Mouse (Mus musculus): Measurements from ENCODE around the gene Kif26a. TPM values are rescaled to one million over a fixed set of nuclear protein-coding genes. Genes with fewer than 3 reads are reported as not detected.
A peak's percentile ranks its signal among the peaks of the same experiment; 100 is the strongest.

Kif26a gene
- 0.13 and 0.17 TPM in 2 replicates for polyA plus RNA-seq (2015; fragmentation: Nextera tagmentation; extraction: Ambion mirVana)

DNA sequence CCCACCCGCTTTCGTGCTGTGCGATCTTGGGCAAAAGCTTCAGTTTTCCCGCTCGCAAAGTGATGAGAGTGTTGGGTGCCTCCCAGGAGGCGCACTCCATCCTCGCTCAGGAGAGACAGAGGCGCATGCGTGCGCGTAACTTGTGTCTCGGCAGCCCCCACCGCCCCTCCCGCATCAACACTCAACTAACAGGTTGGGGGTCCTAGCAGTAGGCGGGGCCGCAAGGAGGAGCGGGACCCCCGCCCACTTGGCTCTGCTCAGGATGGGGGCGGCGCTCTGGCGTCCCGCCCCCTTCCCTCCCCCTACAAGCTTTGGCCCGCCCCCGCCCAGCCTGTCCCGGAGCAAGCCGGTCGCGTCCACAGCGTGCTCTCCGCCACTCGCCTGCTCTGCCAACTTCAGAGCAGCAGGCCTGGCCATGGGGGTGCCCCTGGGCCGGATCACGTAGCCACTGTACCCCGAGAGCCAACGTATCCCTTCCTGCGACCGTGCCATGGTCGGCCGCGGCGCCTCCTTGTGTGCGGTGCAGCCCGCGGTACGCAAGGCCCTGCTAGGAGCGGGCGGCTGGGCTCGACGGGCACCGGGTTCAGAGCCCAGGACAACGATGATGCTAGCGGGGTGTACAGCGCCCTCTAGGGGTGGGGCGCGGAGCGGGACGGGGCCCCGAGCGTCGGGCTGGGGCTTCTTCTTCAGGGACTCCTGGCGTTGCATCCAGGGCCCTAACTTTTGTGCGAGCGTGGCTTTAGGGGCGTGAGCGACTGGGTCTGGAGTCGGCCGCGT is at the start of gene Kif26a:
Gene Kif26a (plus strand): TSS at position 334 of the 777 bp plus-strand sequence.
- Histone ChIP-seq H3K9ac (peak within 1 kb of the TSS; percentile 39; the same call in 1 of the 2 replicates), H3K4me1 (replicated peaks) (peaks cover 28% of the 10 kb centered on the region), H3K27me3 (peaks cover 86% of the 10 kb centered on the region), H3K4me3 (replicated peaks) (peak within 1 kb of the TSS; percentile 48), H3K36me3 (no peaks in the 10 kb centered on the region), H3K9me3 (replicated peaks) (no peaks in the 10 kb centered on the region), H3K4me2 (peak within 1 kb of the TSS; percentile 63), H3K27ac (no peak within 1 kb of the TSS)
- under 1% methylated on average over 67 of the region's 68 CpGs for WGBS (ENCODE audit: insufficient replicate concordance)
- DNase-seq (no peak), ATAC-seq (ENCODE audit: low read depth) (peak; percentile 46)

DNA sequence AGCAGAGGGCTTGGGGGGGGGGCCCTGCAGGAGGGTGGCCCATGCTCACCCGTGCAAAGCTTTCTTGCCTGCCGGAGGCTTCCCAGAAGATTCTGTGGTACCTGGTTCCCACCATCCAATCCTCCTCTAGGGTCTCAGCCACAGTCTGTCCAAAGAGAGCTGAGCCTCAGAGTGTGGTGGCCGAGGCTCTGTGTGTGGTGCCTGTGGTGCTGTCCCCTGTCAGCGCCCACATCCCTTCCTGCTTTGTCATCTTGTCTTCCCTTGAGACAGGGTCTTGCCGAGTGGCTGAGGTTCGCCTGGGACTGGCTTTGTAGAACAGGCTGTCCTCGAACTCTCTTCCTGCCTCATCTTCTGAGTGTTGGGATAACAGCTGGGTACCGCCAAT is 49.3 kb upstream of the Kif26a start:
- Histone ChIP-seq H3K4me2 (no peak overlapping the region), H3K4me3 (replicated peaks) (no peak overlapping the region), H3K27ac (no peak overlapping the region), H3K9ac (no peak overlapping the region), H3K9me3 (replicated peaks) (no peaks in the 10 kb centered on the region), H3K27me3 (peaks cover 3% of the 10 kb centered on the region; the same call in 1 of the 2 replicates), H3K36me3 (no peaks in the 10 kb centered on the region), H3K4me1 (replicated peaks) (no peaks in the 10 kb centered on the region)
- ATAC-seq (ENCODE audit: low read depth) (no peak), DNase-seq (no peak)
- 49% methylated on average over 8 of the region's 8 CpGs for WGBS (ENCODE audit: insufficient replicate concordance)

DNA sequence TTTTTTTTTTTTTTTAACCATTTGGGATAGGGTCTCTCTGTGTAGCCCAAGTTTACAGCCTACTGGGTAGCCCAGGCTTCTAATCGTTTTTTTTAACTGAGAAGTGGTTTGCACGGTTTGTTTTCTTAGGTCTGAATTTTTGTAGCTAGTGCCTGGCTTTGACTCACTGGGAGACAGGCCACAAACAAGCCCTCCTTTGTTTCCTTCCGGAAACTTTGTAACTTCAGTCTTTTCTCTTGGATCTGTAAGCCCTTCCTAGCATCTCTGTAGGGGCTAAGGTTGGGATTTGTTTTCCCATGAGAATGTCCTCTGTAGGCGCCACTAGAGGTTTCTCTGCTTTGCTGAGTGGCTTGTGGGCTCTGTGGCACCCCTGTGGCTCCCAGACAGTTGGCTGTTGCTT is 45.9 kb upstream of the Kif26a start:
- ATAC-seq (ENCODE audit: low read depth): no peak
- 54% methylated on average over 4 of the region's 4 CpGs for WGBS (ENCODE audit: insufficient replicate concordance)

DNA sequence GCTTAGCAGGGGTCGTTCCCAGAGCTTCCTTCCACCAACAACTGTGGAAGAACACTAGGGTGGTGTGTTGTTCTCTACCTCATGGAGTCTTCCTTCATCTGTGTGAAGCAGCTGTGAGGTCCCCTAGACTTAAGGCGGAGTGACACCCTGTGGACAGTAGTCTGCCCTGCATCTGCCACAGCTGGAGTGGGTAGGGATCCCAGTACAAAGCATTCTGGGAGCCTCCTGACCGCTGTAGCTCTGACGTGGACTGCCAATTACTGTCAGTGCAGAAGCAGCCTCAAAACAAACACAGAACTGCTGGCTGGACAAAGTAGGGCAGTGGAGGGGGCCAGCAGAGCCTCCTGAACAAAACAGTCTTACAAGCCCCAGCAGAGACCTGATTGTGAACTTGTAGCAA is 45.0 kb upstream of the Kif26a start:
- no peak overlapping the region for H3K27ac ChIP-seq
- no peak for DNase-seq
- 43% methylated on average over 4 of the region's 4 CpGs for WGBS (ENCODE audit: insufficient replicate concordance)

More for the DNA sequence above, 45.9 kb upstream of the Kif26a start:
- DNase-seq: no peak
- H3K4me2 ChIP-seq: no peak overlapping the region
- no peaks in the 10 kb centered on the region for H3K9me3 ChIP-seq (replicated peaks)
- no peak overlapping the region for H3K4me3 ChIP-seq (replicated peaks)
- H3K4me1 ChIP-seq (replicated peaks): peaks cover 6% of the 10 kb centered on the region
- no peaks in the 10 kb centered on the region for H3K36me3 ChIP-seq
- no peak overlapping the region for H3K9ac ChIP-seq
- no peak overlapping the region for H3K27ac ChIP-seq
- no peaks in the 10 kb centered on the region; the same call in 1 of the 2 replicates for H3K27me3 ChIP-seq

DNA sequence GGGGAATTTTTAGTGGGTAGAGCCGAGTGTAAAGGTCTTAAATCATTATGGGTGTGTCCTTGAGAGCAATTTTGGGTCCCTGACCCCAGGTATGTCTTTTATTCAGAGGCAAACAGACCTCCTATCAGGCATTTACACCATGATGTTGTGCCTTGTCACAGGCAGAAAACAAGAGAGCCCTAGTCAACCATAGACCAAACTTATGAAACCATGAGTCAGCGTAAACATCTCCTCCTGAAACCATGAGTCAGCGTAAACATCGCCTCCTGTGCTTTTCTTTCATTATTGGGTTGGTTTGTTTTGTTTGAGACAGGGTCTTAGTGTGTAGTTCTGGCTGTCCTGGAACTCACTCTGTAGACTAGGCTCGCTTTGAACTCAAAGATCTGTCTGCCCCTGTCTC is 42.8 kb upstream of the Kif26a start:
- peak overlapping the region; percentile 64 for H3K27ac ChIP-seq
- peaks cover 19% of the 10 kb centered on the region for H3K27me3 ChIP-seq
- peaks cover 6% of the 10 kb centered on the region for H3K4me1 ChIP-seq (replicated peaks)
- H3K4me2 ChIP-seq: no peak overlapping the region
- ATAC-seq (ENCODE audit: low read depth) (no peak), DNase-seq (peak; percentile 31)
- no peaks in the 10 kb centered on the region for H3K9me3 ChIP-seq (replicated peaks)
- H3K4me3 ChIP-seq (replicated peaks): no peak overlapping the region
- no peak overlapping the region for H3K9ac ChIP-seq
- H3K36me3 ChIP-seq: no peaks in the 10 kb centered on the region
- 72% methylated on average over 5 of the region's 5 CpGs for WGBS (ENCODE audit: insufficient replicate concordance)

More for the DNA sequence above, 45.0 kb upstream of the Kif26a start:
- peaks cover 3% of the 10 kb centered on the region for H3K27me3 ChIP-seq
- ATAC-seq (ENCODE audit: low read depth): no peak
- H3K36me3 ChIP-seq: no peaks in the 10 kb centered on the region
- no peak overlapping the region for H3K9ac ChIP-seq
- no peak overlapping the region for H3K4me3 ChIP-seq (replicated peaks)
- peaks cover 6% of the 10 kb centered on the region for H3K4me1 ChIP-seq (replicated peaks)
- H3K4me2 ChIP-seq: no peak overlapping the region
- no peaks in the 10 kb centered on the region for H3K9me3 ChIP-seq (replicated peaks)

DNA sequence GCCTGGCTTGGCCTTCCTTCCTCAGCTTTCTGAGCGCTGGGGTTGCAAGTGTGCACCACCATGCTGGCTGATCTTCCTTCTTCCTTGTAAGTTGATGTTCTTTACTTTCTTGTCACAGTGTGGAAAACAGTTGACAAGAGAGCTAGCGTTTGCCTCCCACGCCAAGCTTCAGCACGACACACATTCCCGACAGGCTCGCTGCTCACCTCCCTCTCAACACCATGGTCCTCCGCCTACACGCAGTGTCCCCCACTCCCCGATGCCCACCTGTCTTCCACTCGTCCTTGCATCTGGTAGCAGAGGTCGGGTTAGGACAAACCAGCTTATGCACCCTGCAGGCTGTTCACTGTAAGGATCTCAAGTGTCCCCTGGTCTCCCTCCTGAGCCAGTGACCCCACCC is 41.1 kb upstream of the Kif26a start:
- ATAC-seq (ENCODE audit: low read depth): no peak
- H3K9ac ChIP-seq: no peak overlapping the region
- no peak overlapping the region for H3K4me2 ChIP-seq
- DNase-seq: no peak
- peaks cover 19% of the 10 kb centered on the region for H3K27me3 ChIP-seq
- H3K27ac ChIP-seq: no peak overlapping the region
- H3K36me3 ChIP-seq: no peaks in the 10 kb centered on the region
- WGBS (ENCODE audit: insufficient replicate concordance): 69% methylated on average over 11 of the region's 11 CpGs
- H3K4me3 ChIP-seq (replicated peaks): no peak overlapping the region
- H3K9me3 ChIP-seq (replicated peaks): no peaks in the 10 kb centered on the region
- peaks cover 6% of the 10 kb centered on the region for H3K4me1 ChIP-seq (replicated peaks)

DNA sequence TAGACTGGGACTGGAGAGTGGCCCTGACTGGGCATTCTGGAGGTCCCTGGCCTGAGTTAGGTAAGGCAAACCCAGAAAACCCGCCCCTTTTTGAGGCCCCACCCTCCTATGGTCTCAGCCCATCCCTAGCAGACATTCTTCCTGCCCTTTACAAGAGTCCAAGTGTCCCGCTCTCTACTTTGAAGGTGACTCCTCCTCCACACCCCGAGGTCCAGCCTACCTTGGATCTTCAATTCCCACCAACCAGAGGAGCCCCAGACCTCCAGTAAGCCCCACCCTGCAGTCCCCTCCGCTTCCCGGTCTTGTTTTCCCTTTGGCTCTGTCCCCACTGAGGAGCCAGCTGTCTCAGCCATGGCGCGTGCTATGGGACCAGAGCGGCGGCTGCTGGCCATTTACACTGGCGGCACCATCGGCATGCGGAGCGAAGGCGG is 39.5 kb upstream of the Kif26a start, which contains the start of gene Aspg:
Gene Aspg (plus strand): TSS at position 139 of the 431 bp plus-strand sequence.
- Histone ChIP-seq H3K36me3 (no peaks in the 10 kb centered on the region), H3K4me3 (replicated peaks) (no peak within 1 kb of the TSS), H3K27ac (no peak within 1 kb of the TSS), H3K4me1 (replicated peaks) (peaks cover 6% of the 10 kb centered on the region), H3K4me2 (0 out of 2 replicates have a peak within 1 kb of the TSS, but pooled peaks have one; percentile 11), H3K9ac (no peak within 1 kb of the TSS), H3K9me3 (replicated peaks) (no peaks in the 10 kb centered on the region), H3K27me3 (peaks cover 19% of the 10 kb centered on the region)
- DNase-seq (no peak), ATAC-seq (ENCODE audit: low read depth) (peak; percentile 41; the same call in 1 of the 2 replicates)
- WGBS (ENCODE audit: insufficient replicate concordance): 5% methylated on average over 14 of the region's 14 CpGs

DNA sequence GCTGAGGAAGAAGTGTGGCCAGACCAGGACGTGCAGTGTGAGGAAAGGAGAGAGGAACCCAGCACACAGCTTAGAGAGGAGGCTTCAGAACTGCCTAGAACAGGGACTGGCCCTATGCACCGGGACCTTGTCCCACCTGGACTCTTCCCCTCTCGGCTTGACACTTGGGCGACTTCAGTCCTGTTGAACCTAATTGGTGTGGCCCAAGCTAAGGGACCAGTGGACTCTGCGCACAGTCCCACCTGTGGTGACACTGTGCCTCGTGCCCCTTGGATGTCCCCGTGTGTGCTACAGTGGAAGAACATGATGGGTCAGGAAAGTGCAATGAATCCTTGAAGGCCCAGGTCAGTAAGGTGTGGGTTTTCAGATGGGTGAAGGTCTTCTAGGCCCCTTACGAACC is 38.3 kb upstream of the Kif26a start:
- H3K4me3 ChIP-seq (replicated peaks): no peak overlapping the region

DNA sequence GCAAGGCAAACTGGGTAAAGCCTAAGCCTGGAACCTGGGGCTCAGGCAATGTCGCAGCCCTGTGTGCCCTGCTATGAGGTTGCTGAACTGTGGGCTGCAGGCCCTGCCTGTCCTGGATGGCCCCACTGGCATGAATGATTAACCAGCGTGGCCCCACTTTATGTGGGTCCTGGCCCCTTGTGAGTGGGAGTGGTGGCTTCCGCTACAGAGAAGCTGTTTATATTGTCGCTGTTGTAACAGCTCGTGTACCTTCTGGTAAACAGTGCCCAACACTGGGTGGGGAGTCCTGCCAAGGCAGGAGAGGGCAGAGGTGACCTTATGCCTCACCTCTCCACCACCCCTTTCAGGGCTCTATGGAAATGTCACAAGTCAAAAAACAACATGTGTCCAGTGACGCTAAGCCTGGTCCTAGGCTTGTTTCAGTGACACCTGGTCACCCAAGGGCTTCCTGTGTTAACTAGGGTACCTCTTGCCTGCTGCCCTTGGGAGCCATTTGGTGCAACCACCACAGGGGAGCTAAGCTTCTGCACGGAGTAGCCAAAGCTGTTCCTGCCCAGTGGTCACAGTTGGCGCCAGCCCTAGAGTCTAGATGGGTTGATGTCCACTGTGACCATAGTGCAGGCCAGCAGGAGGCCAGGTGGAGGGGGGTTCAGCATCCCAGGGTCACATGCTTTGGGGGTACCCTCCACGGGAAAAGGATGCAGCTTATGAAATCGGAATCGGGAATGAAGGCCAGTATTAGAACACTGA is 37.1 kb upstream of the Kif26a start:
- DNase-seq (no peak), ATAC-seq (ENCODE audit: low read depth) (no peak)
- WGBS (ENCODE audit: insufficient replicate concordance): 63% methylated on average over 11 of the region's 11 CpGs
- Histone ChIP-seq H3K9me3 (replicated peaks) (no peaks in the 10 kb centered on the region), H3K4me1 (replicated peaks) (no peaks in the 10 kb centered on the region), H3K27ac (no peak overlapping the region), H3K9ac (no peak overlapping the region), H3K27me3 (peaks cover 19% of the 10 kb centered on the region), H3K36me3 (no peaks in the 10 kb centered on the region), H3K4me3 (replicated peaks) (no peak overlapping the region), H3K4me2 (no peak overlapping the region)

More for the DNA sequence above, 38.3 kb upstream of the Kif26a start:
- Histone ChIP-seq H3K9me3 (replicated peaks) (no peaks in the 10 kb centered on the region), H3K27me3 (peaks cover 19% of the 10 kb centered on the region), H3K27ac (no peak overlapping the region), H3K4me2 (no peak overlapping the region), H3K4me1 (replicated peaks) (peaks cover 5% of the 10 kb centered on the region), H3K9ac (no peak overlapping the region), H3K36me3 (no peaks in the 10 kb centered on the region)
- WGBS (ENCODE audit: insufficient replicate concordance): 66% methylated on average over 8 of the region's 8 CpGs
- no peak for ATAC-seq (ENCODE audit: low read depth)
- DNase-seq: no peak

DNA sequence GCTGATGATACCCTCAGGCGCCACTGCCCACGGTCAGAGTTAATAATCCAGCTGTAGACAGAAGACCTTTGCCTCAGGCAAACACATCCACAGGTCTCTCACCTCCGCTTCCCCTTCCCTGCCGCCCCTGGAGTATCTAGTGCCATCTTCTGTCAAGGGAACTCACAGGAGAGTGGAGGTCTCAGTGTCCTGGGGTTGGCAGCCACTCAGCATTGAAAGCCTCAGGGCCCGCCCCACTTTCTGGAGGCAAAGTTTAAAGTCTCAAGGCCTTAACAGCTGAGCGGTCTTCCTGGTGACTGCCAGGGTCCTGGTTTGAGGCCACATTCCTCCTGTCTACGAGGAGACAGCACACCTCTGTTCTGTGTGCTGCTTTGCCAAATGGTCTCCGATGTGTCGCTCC is 36.3 kb upstream of the Kif26a start:
- Histone ChIP-seq H3K27ac (no peak overlapping the region), H3K9me3 (replicated peaks) (no peaks in the 10 kb centered on the region), H3K27me3 (peaks cover 21% of the 10 kb centered on the region), H3K36me3 (no peaks in the 10 kb centered on the region), H3K4me1 (replicated peaks) (no peaks in the 10 kb centered on the region), H3K4me3 (replicated peaks) (no peak overlapping the region), H3K4me2 (no peak overlapping the region), H3K9ac (no peak overlapping the region)
- DNase-seq (no peak), ATAC-seq (ENCODE audit: low read depth) (no peak)
- 68% methylated on average over 9 of the region's 9 CpGs for WGBS (ENCODE audit: insufficient replicate concordance)

DNA sequence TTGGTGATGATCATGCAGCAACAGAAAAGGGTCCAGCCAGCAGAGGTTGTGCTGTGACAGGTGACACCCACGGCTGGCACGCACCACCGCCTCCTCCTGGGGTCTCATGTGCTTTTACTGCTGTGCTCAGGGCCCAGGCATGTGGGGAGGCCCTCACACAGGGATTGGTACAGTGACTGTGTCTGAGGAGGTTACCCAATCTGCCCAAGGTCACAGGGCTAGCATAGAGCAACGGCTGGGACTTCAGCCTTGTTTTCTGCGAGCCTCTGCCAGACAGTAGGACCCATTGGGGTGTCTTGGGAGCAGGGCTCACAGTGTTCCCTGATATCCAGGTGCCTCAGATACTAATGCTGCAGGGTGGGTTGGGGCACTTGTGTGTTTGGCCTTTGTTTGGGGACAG is 34.7 kb upstream of the Kif26a start:
- H3K36me3 ChIP-seq: no peaks in the 10 kb centered on the region
- no peaks in the 10 kb centered on the region for H3K9me3 ChIP-seq (replicated peaks)
- peaks cover 16% of the 10 kb centered on the region for H3K27me3 ChIP-seq
- H3K4me3 ChIP-seq (replicated peaks): no peak overlapping the region
- WGBS (ENCODE audit: insufficient replicate concordance): 60% methylated on average over 5 of the region's 5 CpGs
- H3K4me1 ChIP-seq (replicated peaks): no peaks in the 10 kb centered on the region
- ATAC-seq (ENCODE audit: low read depth) (no peak), DNase-seq (no peak)
- no peak overlapping the region for H3K4me2 ChIP-seq
- no peak overlapping the region for H3K9ac ChIP-seq
- H3K27ac ChIP-seq: no peak overlapping the region
